Comparison of ENCODE assay signal across 10 mouse cellular contexts in genomic region chr4:154787960-154788702, GRCm38 (mm10). TPM values are rescaled to one million over a fixed set of nuclear protein-coding genes. Genes with fewer than 3 reads are reported as not detected.
DNase-seq lines count a peak whose midpoint lies in the region; ATAC-seq and TF ChIP-seq lines count a peak whose summit lies in the region.
"Had no signal": no experiment of that assay in that cellular context is flagged by ENCODE, and none has a peak within 500 bp of the region (broad histone marks: within the 10 kb centered on the region; RNA-seq: fewer than 3 reads in every experiment).

No protein-coding gene starts in this region.

- H3K36me3 ChIP-seq in hindbrain, embryonic 16.5 days (ENCODE audit: control insufficient read depth, insufficient read depth, low read length) = no peaks in the 10 kb centered on the region
- H3K36me3 ChIP-seq in hindbrain, embryonic 10.5 days = no peaks in the 10 kb centered on the region
- no peaks in the 10 kb centered on the region for H3K36me3 ChIP-seq in embryonic facial prominence, embryonic 12.5 days
- no peaks in the 10 kb centered on the region for H3K36me3 ChIP-seq in heart, embryonic 15.5 days
- H3K36me3 ChIP-seq in lung, postnatal 0 days (ENCODE audit: insufficient read depth, low read length) = no peaks in the 10 kb centered on the region
- H3K36me3 ChIP-seq in midbrain, embryonic 13.5 days = no peaks in the 10 kb centered on the region

- H3K9ac ChIP-seq in hindbrain, embryonic 16.5 days (ENCODE audit: low read depth, low read length) = no peak overlapping the region
- 0 out of 2 replicates have a peak overlapping the region, but pooled peaks have one; percentile 11 for H3K9ac ChIP-seq in embryonic facial prominence, embryonic 12.5 days
- peak overlapping the region; percentile 44 for H3K9ac ChIP-seq in heart, embryonic 15.5 days
- H3K9ac ChIP-seq in lung, postnatal 0 days (replicated peaks; ENCODE audit: low read depth) = no peak overlapping the region
- no peak overlapping the region for H3K9ac ChIP-seq in midbrain, embryonic 13.5 days (replicated peaks)

- no peak for TF ChIP-seq CTCF in lung, postnatal 0 days (IDR thresholded peaks at IDR 0.05)

- H3K4me2 ChIP-seq in hindbrain, embryonic 16.5 days (ENCODE audit: low read length) = no peak overlapping the region
- no peak overlapping the region for H3K4me2 ChIP-seq in embryonic facial prominence, embryonic 12.5 days (replicated peaks)
- peak overlapping the region; percentile 27 for H3K4me2 ChIP-seq in heart, embryonic 15.5 days
- H3K4me2 ChIP-seq in lung, postnatal 0 days (replicated peaks; ENCODE audit: low read depth, low read length) = no peak overlapping the region
- no peak overlapping the region for H3K4me2 ChIP-seq in midbrain, embryonic 13.5 days (replicated peaks)

- no peak for TF ChIP-seq EP300 in lung, postnatal 0 days (IDR thresholded peaks at IDR 0.05)

- ATAC-seq in hindbrain, embryonic 16.5 days = 0 out of 2 replicates have a peak, but pooled peaks have one; percentile 30
- ATAC-seq in embryonic facial prominence, embryonic 12.5 days (ENCODE audit: insufficient number of reproducible peaks, insufficient read depth, low FRiP score, low TSS enrichment) = no peak
- ATAC-seq in heart, embryonic 15.5 days (replicated peaks; ENCODE audit: insufficient number of reproducible peaks, insufficient read depth, low FRiP score, low read depth) = 0 out of 2 replicates have a peak, but pooled peaks have one; percentile 20
- ATAC-seq in lung, postnatal 0 days = peak; percentile 70
- no peak for ATAC-seq in midbrain, embryonic 13.5 days

- DNase-seq in hindbrain, embryonic 10.5 days (ENCODE audit: low spot score) = no peak
- peak; percentile 64 for DNase-seq in lung, postnatal 0 days (ENCODE audit: low spot score)
- no peak for DNase-seq in retina, embryonic 14.5 days (ENCODE audit: low spot score)
- DNase-seq in gastrocnemius, postnatal 25 days = no peak

- WGBS in hindbrain, embryonic 16.5 days = 54% methylated on average over 13 of the region's 13 CpGs
- 80% methylated on average over 13 of the region's 13 CpGs for WGBS in hindbrain, embryonic 10.5 days
- WGBS in embryonic facial prominence, embryonic 12.5 days = 52% methylated on average over 13 of the region's 13 CpGs
- 26% methylated on average over 13 of the region's 13 CpGs for WGBS in heart, embryonic 15.5 days
- 37% methylated on average over 13 of the region's 13 CpGs for WGBS in lung, postnatal 0 days
- WGBS in midbrain, embryonic 13.5 days = 83% methylated on average over 13 of the region's 13 CpGs

- H3K4me3 ChIP-seq in hindbrain, embryonic 16.5 days (ENCODE audit: low read length) = no peak overlapping the region
- H3K4me3 ChIP-seq in hindbrain, embryonic 10.5 days = no peak overlapping the region
- H3K4me3 ChIP-seq in embryonic facial prominence, embryonic 12.5 days = no peak overlapping the region
- no peak overlapping the region for H3K4me3 ChIP-seq in heart, embryonic 15.5 days
- no peak overlapping the region for H3K4me3 ChIP-seq in lung, postnatal 0 days (ENCODE audit: low read depth, low read length)
- no peak overlapping the region for H3K4me3 ChIP-seq in midbrain, embryonic 13.5 days (replicated peaks)
- H3K4me3 ChIP-seq: myocyte had no signal

- H3K4me1 ChIP-seq in hindbrain, embryonic 16.5 days (ENCODE audit: control insufficient read depth, insufficient read depth, low read depth, low read length) = peaks cover 3% of the 10 kb centered on the region; the same call in 1 of the 2 replicates
- H3K4me1 ChIP-seq in hindbrain, embryonic 10.5 days (replicated peaks) = peaks cover 32% of the 10 kb centered on the region
- peaks cover 35% of the 10 kb centered on the region for H3K4me1 ChIP-seq in embryonic facial prominence, embryonic 12.5 days
- peaks cover 38% of the 10 kb centered on the region for H3K4me1 ChIP-seq in heart, embryonic 15.5 days (replicated peaks)
- no peaks in the 10 kb centered on the region for H3K4me1 ChIP-seq in lung, postnatal 0 days (ENCODE audit: insufficient read depth, low read depth, low read length)
- H3K4me1 ChIP-seq in midbrain, embryonic 13.5 days (replicated peaks) = peaks cover 6% of the 10 kb centered on the region; the same call in 1 of the 2 replicates

- no peaks in the 10 kb centered on the region for H3K9me3 ChIP-seq in hindbrain, embryonic 16.5 days (ENCODE audit: control insufficient read depth, low read length)
- no peaks in the 10 kb centered on the region for H3K9me3 ChIP-seq in hindbrain, embryonic 10.5 days
- no peaks in the 10 kb centered on the region for H3K9me3 ChIP-seq in embryonic facial prominence, embryonic 12.5 days
- H3K9me3 ChIP-seq in heart, embryonic 15.5 days (replicated peaks) = no peaks in the 10 kb centered on the region
- no peaks in the 10 kb centered on the region for H3K9me3 ChIP-seq in lung, postnatal 0 days (ENCODE audit: low read length)
- no peaks in the 10 kb centered on the region for H3K9me3 ChIP-seq in midbrain, embryonic 13.5 days

- H3K27ac ChIP-seq in hindbrain, embryonic 16.5 days (ENCODE audit: low read depth, low read length) = no peak overlapping the region
- H3K27ac ChIP-seq in hindbrain, embryonic 10.5 days = no peak overlapping the region
- H3K27ac ChIP-seq in embryonic facial prominence, embryonic 12.5 days = peak overlapping the region; percentile 57; the same call in 1 of the 2 replicates
- peak overlapping the region; percentile 73 for H3K27ac ChIP-seq in heart, embryonic 15.5 days
- no peak overlapping the region for H3K27ac ChIP-seq in lung, postnatal 0 days (ENCODE audit: low read length)
- no peak overlapping the region for H3K27ac ChIP-seq in midbrain, embryonic 13.5 days

- no peaks in the 10 kb centered on the region for H3K27me3 ChIP-seq in hindbrain, embryonic 16.5 days (replicated peaks; ENCODE audit: control insufficient read depth, insufficient read depth, low read length)
- H3K27me3 ChIP-seq in hindbrain, embryonic 10.5 days (ENCODE audit: insufficient read depth, poor library complexity, severe bottlenecking) = peaks cover 12% of the 10 kb centered on the region
- H3K27me3 ChIP-seq in embryonic facial prominence, embryonic 12.5 days = peaks cover 22% of the 10 kb centered on the region
- H3K27me3 ChIP-seq in heart, embryonic 15.5 days = no peaks in the 10 kb centered on the region
- H3K27me3 ChIP-seq in lung, postnatal 0 days (replicated peaks; ENCODE audit: insufficient read depth, low read length) = no peaks in the 10 kb centered on the region
- H3K27me3 ChIP-seq in midbrain, embryonic 13.5 days = no peaks in the 10 kb centered on the region

RNA-seq across cellular contexts. Expression of gene Ttc34, which starts 49.1 kb away (rescaled TPM):
- polyA plus RNA-seq in hindbrain, embryonic 16.5 days (2015; fragmentation: Nextera tagmentation; extraction: Ambion mirVana) = 2.0 and 2.3 TPM in 2 replicates
- polyA plus RNA-seq in hindbrain, embryonic 10.5 days (2016; fragmentation: Nextera tagmentation; extraction: Ambion mirVana) = 0.65 and 0.68 TPM in 2 replicates
- 0.24 and 0.38 TPM in 2 replicates for polyA plus RNA-seq in embryonic facial prominence, embryonic 12.5 days (2016; fragmentation: Nextera tagmentation; extraction: Ambion mirVana)
- 0.06 and 0.14 TPM in 2 replicates for polyA plus RNA-seq in heart, embryonic 15.5 days (2015; fragmentation: Nextera tagmentation; extraction: Ambion mirVana)
- 0.54 and 0.56 TPM in 2 replicates for polyA plus RNA-seq in lung, postnatal 0 days (2015; fragmentation: Nextera tagmentation; extraction: Ambion mirVana)
- polyA plus RNA-seq in midbrain, embryonic 13.5 days (2015; fragmentation: Nextera tagmentation; extraction: Ambion mirVana) = 0.62 and 0.70 TPM in 2 replicates
- not detected for total RNA-seq in gastrocnemius, postnatal 25 days (2021)
- polyA plus RNA-seq: liver, embryonic 16.5 days; myocyte had no signal

Comparison
In these comparisons a context has a peak if more than half of its experiments do, and no peak if none do; other contexts are left out.
1. ATAC-seq: peak in hindbrain, embryonic 16.5 days (single experiment), heart, embryonic 15.5 days (single experiment) and lung, postnatal 0 days (single experiment); none in embryonic facial prominence, embryonic 12.5 days (single experiment) and midbrain, embryonic 13.5 days (single experiment).
2. H3K27ac ChIP-seq: peak in embryonic facial prominence, embryonic 12.5 days (single experiment) and heart, embryonic 15.5 days (single experiment); none in hindbrain, embryonic 16.5 days (single experiment), hindbrain, embryonic 10.5 days (single experiment), lung, postnatal 0 days (single experiment) and midbrain, embryonic 13.5 days (single experiment).
3. H3K9ac ChIP-seq: peak in embryonic facial prominence, embryonic 12.5 days (single experiment) and heart, embryonic 15.5 days (single experiment); none in hindbrain, embryonic 16.5 days (single experiment), lung, postnatal 0 days (single experiment) and midbrain, embryonic 13.5 days (single experiment).